Mouse (Mus musculus): ENCODE results near the gene Thra.

GRCm38 (mm10) chr11:98710416-98711045 is 29.9 kb upstream of the Thra start:
- TF ChIP-seq POLR2A (IDR thresholded peaks at IDR 0.05; ENCODE audit: insufficient read length, low read depth) (no peak), TCF3 (IDR thresholded peaks at IDR 0.05; ENCODE audit: insufficient read length, low read depth) (no peak), POLR2AphosphoS2 (IDR thresholded peaks at IDR 0.05; ENCODE audit: insufficient read length, low read depth) (no peak), USF1 (IDR thresholded peaks at IDR 0.05; ENCODE audit: low read depth) (no peak)
